ENCODE assay signal across 11 mouse cellular contexts in the genomic region with DNA sequence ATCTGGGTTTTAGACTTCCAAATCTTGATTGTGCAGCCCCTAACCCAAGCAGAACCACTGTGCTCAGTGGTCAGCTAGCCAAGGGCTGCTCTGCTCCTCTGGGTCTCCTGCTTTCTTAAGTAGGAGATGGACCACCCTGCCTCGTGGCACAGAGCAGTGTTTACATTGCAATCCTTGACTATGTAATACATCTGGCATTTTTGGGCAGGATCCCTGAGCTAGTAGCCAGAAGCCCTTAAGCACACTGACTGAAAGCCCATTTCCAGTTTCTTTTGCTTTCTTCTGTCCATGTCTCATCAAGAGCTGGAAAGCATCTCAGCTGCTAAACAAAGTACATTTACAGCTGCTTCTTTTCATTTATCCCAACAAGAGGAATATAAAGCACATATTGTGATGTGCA. TPM values are rescaled to one million over a fixed set of nuclear protein-coding genes. Genes with fewer than 3 reads are reported as not detected.
A peak's percentile ranks its signal among the peaks of the same experiment; 100 is the strongest.
DNase-seq lines count a peak whose midpoint lies in the region; ATAC-seq lines count a peak whose summit lies in the region.
"Had no signal": no experiment of that assay in that cellular context is flagged by ENCODE, and none has a peak within 500 bp of the region (broad histone marks: within the 10 kb centered on the region; RNA-seq: fewer than 3 reads in every experiment).

No protein-coding gene starts in this region.

- intact Hi-C loops in heart, postnatal 36 days (cut with DNase I) = no loop called here

- peaks cover 94% of the 10 kb centered on the region for H3K4me1 ChIP-seq in embryonic facial prominence, embryonic 15.5 days
- H3K4me1 ChIP-seq in limb, embryonic 13.5 days = peaks cover 98% of the 10 kb centered on the region

- no peak overlapping the region for H3K4me3 ChIP-seq in embryonic facial prominence, embryonic 15.5 days (replicated peaks)
- H3K4me3 ChIP-seq in limb, embryonic 13.5 days = peak overlapping the region; percentile 5
- H3K4me3 ChIP-seq: heart, embryonic 12.5 days had no signal

- H3K9ac ChIP-seq in embryonic facial prominence, embryonic 15.5 days = no peak overlapping the region
- H3K9ac ChIP-seq in limb, embryonic 13.5 days = no peak overlapping the region
- H3K9ac ChIP-seq: heart, embryonic 12.5 days had no signal

- peaks cover 6% of the 10 kb centered on the region for H3K36me3 ChIP-seq in embryonic facial prominence, embryonic 15.5 days
- peaks cover 11% of the 10 kb centered on the region for H3K36me3 ChIP-seq in limb, embryonic 13.5 days

- peak overlapping the region; percentile 2; the same call in 1 of the 2 replicates for H3K4me2 ChIP-seq in embryonic facial prominence, embryonic 15.5 days (replicated peaks)
- H3K4me2 ChIP-seq in limb, embryonic 13.5 days (replicated peaks) = peak overlapping the region; percentile 98
- H3K4me2 ChIP-seq: heart, embryonic 12.5 days had no signal

- peak; percentile 27 for DNase-seq in heart, postnatal 4 days
- DNase-seq in heart, postnatal 36 days = no peak
- peak; percentile 35 for DNase-seq in 3T3-L1 (ENCODE audit: low read depth, low spot score)
- no peak for DNase-seq in layer of hippocampus, adult 9-10 months (ENCODE audit: low spot score)
- DNase-seq in thymus, adult 18-20 months = no peak
- DNase-seq: cerebellum, postnatal 36 days; kidney, postnatal 10 days had no signal

- no peaks in the 10 kb centered on the region for H3K27me3 ChIP-seq in embryonic facial prominence, embryonic 15.5 days
- H3K27me3 ChIP-seq in limb, embryonic 13.5 days = no peaks in the 10 kb centered on the region
- H3K27me3 ChIP-seq: heart, embryonic 12.5 days had no signal

- H3K9me3 ChIP-seq in embryonic facial prominence, embryonic 15.5 days (replicated peaks) = no peaks in the 10 kb centered on the region
- H3K9me3 ChIP-seq in limb, embryonic 13.5 days = no peaks in the 10 kb centered on the region
- H3K9me3 ChIP-seq: heart, embryonic 12.5 days had no signal

- peak overlapping the region; percentile 5; the same call in 1 of the 2 replicates for H3K27ac ChIP-seq in embryonic facial prominence, embryonic 15.5 days (replicated peaks)
- H3K27ac ChIP-seq in limb, embryonic 13.5 days = no peak overlapping the region; the same call in 1 of the 2 replicates

- 12% methylated on average over 1 of the region's 1 CpGs for WGBS in embryonic facial prominence, embryonic 15.5 days
- 13% methylated on average over 1 of the region's 1 CpGs for WGBS in limb, embryonic 13.5 days

- peak; percentile 52; the same call in 1 of the 2 replicates for ATAC-seq in embryonic facial prominence, embryonic 15.5 days (ENCODE audit: insufficient number of reproducible peaks, low FRiP score, low TSS enrichment, low read depth)
- no peak for ATAC-seq in limb, embryonic 13.5 days (ENCODE audit: low FRiP score, low read depth)
- ATAC-seq in erythroblast, adult 5-6 weeks (replicated peaks; ENCODE audit: low FRiP score, poor library complexity, severe bottlenecking) = no peak

RNA-seq across cellular contexts. Expression of gene Ptch1, which starts 17.0 kb away (rescaled TPM):
- 10 to 100 TPM; 23.7 to 25.5 TPM for total RNA-seq in heart, postnatal 4 days (2021)
- total RNA-seq in heart, postnatal 36 days (2021) = 10 to 100 TPM; 17.5 to 18.5 TPM
- 21.9 and 25.9 TPM in 2 replicates for polyA plus RNA-seq in embryonic facial prominence, embryonic 15.5 days (2015; fragmentation: Nextera tagmentation; extraction: Ambion mirVana)
- polyA plus RNA-seq in limb, embryonic 13.5 days (2015; fragmentation: Nextera tagmentation; extraction: Ambion mirVana) = 27.4 and 30.0 TPM in 2 replicates
- 2.5 and 4.8 TPM in 2 replicates for total RNA-seq in erythroblast, adult 5-6 weeks (2015; ENCODE audit: low replicate concordance)
- 1.5 and 2.5 TPM in 2 replicates for total RNA-seq in erythroblast, adult 5-6 weeks (2017; ENCODE audit: low replicate concordance)

RNA-seq across cellular contexts. Expression of gene Fancc, which starts 59.4 kb away (rescaled TPM):
- 10 to 100 TPM in 1 of 2 experiments, 1 to 10 TPM in 1; 9.7 to 11.1 TPM for total RNA-seq in heart, postnatal 4 days (2021)
- total RNA-seq in heart, postnatal 36 days (2021) = 1 to 10 TPM; 3.5 to 6.7 TPM
- 22.8 and 22.9 TPM in 2 replicates for polyA plus RNA-seq in embryonic facial prominence, embryonic 15.5 days (2015; fragmentation: Nextera tagmentation; extraction: Ambion mirVana)
- polyA plus RNA-seq in limb, embryonic 13.5 days (2015; fragmentation: Nextera tagmentation; extraction: Ambion mirVana) = 22.2 and 23.2 TPM in 2 replicates
- 4.8 and 26.5 TPM in 2 replicates for total RNA-seq in erythroblast, adult 5-6 weeks (2015; ENCODE audit: low replicate concordance)
- 9.0 and 17.6 TPM in 2 replicates for total RNA-seq in erythroblast, adult 5-6 weeks (2017; ENCODE audit: low replicate concordance)

Comparison
In these comparisons a context has a peak if more than half of its experiments do, and no peak if none do; other contexts are left out.
1. DNase-seq: peak in heart, postnatal 4 days (single experiment) and 3T3-L1 (single experiment); none in heart, postnatal 36 days (0 of 2), layer of hippocampus, adult 9-10 months (single experiment) and thymus, adult 18-20 months (0 of 2).